Mouse (Mus musculus) midbrain, embryonic 13.5 days (tissue): ENCODE data around the gene Polr2g. TPM values are rescaled to one million over a fixed set of nuclear protein-coding genes. Genes with fewer than 3 reads are reported as not detected.

Experiments
- ATAC-seq: fragments of 200-750 bp; cut with Nextera tagmentation; 2 replicates; pipeline ENCODE4 v1.8.0; 2017; ENCODE audit warnings: mild to moderate bottlenecking, moderate TSS enrichment, moderate library complexity
- H3K27ac ChIP-seq: fragments of 300-500 bp; sonication (generic); 2 replicates; pipeline ENCODE4 v1.5.1; 2015; ENCODE audit warnings: inconsistent platforms, mild to moderate bottlenecking, moderate library complexity
- H3K27me3 ChIP-seq: fragments of 300-500 bp; sonication (generic); 2 replicates; pipeline ENCODE4 v1.6.1; 2015; ENCODE audit warnings: mild to moderate bottlenecking, inconsistent platforms
- H3K36me3 ChIP-seq: fragments of 300-500 bp; sonication (generic); 2 replicates; pipeline ENCODE4 v1.6.1; 2015; ENCODE audit warnings: mild to moderate bottlenecking, inconsistent platforms
- H3K4me1 ChIP-seq: fragments of 300-500 bp; sonication (generic); replicated peaks from 2 replicates; pipeline ENCODE4 v1.6.1; 2015; ENCODE audit warnings: inconsistent platforms
- H3K4me2 ChIP-seq: fragments of 300-500 bp; sonication (generic); replicated peaks from 2 replicates; pipeline ENCODE4 v1.6.1; 2015; ENCODE audit warnings: moderate library complexity, mild to moderate bottlenecking, inconsistent platforms
- H3K4me3 ChIP-seq: fragments of 300-500 bp; sonication (generic); replicated peaks from 2 replicates; pipeline ENCODE4 v1.5.1; 2015; ENCODE audit warnings: mild to moderate bottlenecking, inconsistent platforms
- H3K9ac ChIP-seq: fragments of 300-500 bp; sonication (generic); replicated peaks from 2 replicates; pipeline ENCODE4 v1.6.1; 2015; ENCODE audit warnings: mild to moderate bottlenecking, inconsistent platforms
- H3K9me3 ChIP-seq: fragments of 300-500 bp; sonication (generic); 2 replicates; pipeline ENCODE4 v1.6.1; 2016; ENCODE audit warnings: mild to moderate bottlenecking, inconsistent platforms
- WGBS: fragments of 180-500 bp; shearing (Covaris S2); methylation state at CpG from one replicate; pipeline ENCODE4 v1.1.7; 2015; 5-methylcytosine and 5-hydroxymethylcytosine counted together
- polyA plus RNA-seq: library from polyadenylated mRNA; unstranded; fragments of >200 nt; fragmentation: Nextera tagmentation; extraction: Ambion mirVana; gene quantifications from 2 replicates; pipeline ENCODE4 v1.2.1, GENCODE M21; 2015

Polr2g gene
- polyA plus RNA-seq, 1 experiment from 2014 or later = 164 TPM

GRCm38 (mm10) chr19:8774086-8774835 lies 24.1 kb downstream of the Polr2g start, which contains the start of gene Tmem179b:
Gene Tmem179b, minus strand, starts transcription at chr19:8774467.
- H3K27ac ChIP-seq = peak within 1 kb of the TSS; percentile 99
- H3K27me3 ChIP-seq = no peaks in the 10 kb centered on the region
- peaks cover 42% of the 10 kb centered on the region for H3K4me1 ChIP-seq
- peak; percentile 94 for ATAC-seq
- peaks cover 37% of the 10 kb centered on the region for H3K36me3 ChIP-seq
- H3K9me3 ChIP-seq = no peaks in the 10 kb centered on the region
- H3K4me3 ChIP-seq = peak within 1 kb of the TSS; percentile 70
- peak within 1 kb of the TSS; percentile 95 for H3K9ac ChIP-seq
- under 1% methylated on average over 68 of the region's 68 CpGs for WGBS
- peak within 1 kb of the TSS; percentile 100 for H3K4me2 ChIP-seq

GRCm38 (mm10) chr19:8773409-8773808 lies 25.0 kb downstream of the Polr2g start:
- Histone ChIP-seq H3K27me3 (no peaks in the 10 kb centered on the region), H3K4me1 (peaks cover 42% of the 10 kb centered on the region), H3K4me3 (peak overlapping the region; percentile 70), H3K36me3 (peaks cover 40% of the 10 kb centered on the region), H3K9ac (peak overlapping the region; percentile 95; the same call in 1 of the 2 replicates), H3K4me2 (peak overlapping the region; percentile 100), H3K9me3 (no peaks in the 10 kb centered on the region), H3K27ac (peak overlapping the region; percentile 99; the same call in 1 of the 2 replicates)
- no peak for ATAC-seq
- WGBS = 55% methylated on average over 6 of the region's 6 CpGs

- Histone ChIP-seq H3K4me2 (peak overlapping the region; percentile 100), H3K9me3 (no peaks in the 10 kb centered on the region), H3K36me3 (peaks cover 40% of the 10 kb centered on the region), H3K9ac (no peak overlapping the region), H3K27me3 (no peaks in the 10 kb centered on the region), H3K4me3 (peak overlapping the region; percentile 70), H3K27ac (0 out of 2 replicates have a peak overlapping the region, but pooled peaks have one; percentile 5), H3K4me1 (peaks cover 42% of the 10 kb centered on the region)
- 89% methylated on average over 5 of the region's 5 CpGs for WGBS
- no peak for ATAC-seq
Observed at GRCm38 (mm10) chr19:8772996-8773395, 25.4 kb downstream of the Polr2g start.

- ATAC-seq = peak; percentile 73
- Histone ChIP-seq H3K9me3 (no peaks in the 10 kb centered on the region), H3K4me2 (peak within 1 kb of the TSS; percentile 100), H3K4me3 (peak within 1 kb of the TSS; percentile 82), H3K36me3 (peaks cover 61% of the 10 kb centered on the region), H3K9ac (peak within 1 kb of the TSS; percentile 96), H3K4me1 (peaks cover 41% of the 10 kb centered on the region), H3K27ac (peak within 1 kb of the TSS; percentile 91), H3K27me3 (no peaks in the 10 kb centered on the region)
- 21% methylated on average over 29 of the region's 29 CpGs for WGBS
Observed at GRCm38 (mm10) chr19:8770567-8771270, 27.7 kb downstream of the Polr2g start, which contains the start of gene Tmem223. Gene Tmem223, plus strand, starts transcription at chr19:8770996.

GRCm38 (mm10) chr19:8765562-8765961 lies 32.8 kb downstream of the Polr2g start:
- H3K4me2 ChIP-seq = no peak overlapping the region
- H3K4me1 ChIP-seq = peaks cover 5% of the 10 kb centered on the region
- H3K27ac ChIP-seq = no peak overlapping the region
- H3K9ac ChIP-seq = no peak overlapping the region
- ATAC-seq = no peak
- H3K36me3 ChIP-seq = peaks cover 86% of the 10 kb centered on the region
- WGBS = 99% methylated on average over 9 of the region's 9 CpGs
- H3K9me3 ChIP-seq = no peaks in the 10 kb centered on the region
- H3K4me3 ChIP-seq = no peak overlapping the region
- no peaks in the 10 kb centered on the region for H3K27me3 ChIP-seq

DNA sequence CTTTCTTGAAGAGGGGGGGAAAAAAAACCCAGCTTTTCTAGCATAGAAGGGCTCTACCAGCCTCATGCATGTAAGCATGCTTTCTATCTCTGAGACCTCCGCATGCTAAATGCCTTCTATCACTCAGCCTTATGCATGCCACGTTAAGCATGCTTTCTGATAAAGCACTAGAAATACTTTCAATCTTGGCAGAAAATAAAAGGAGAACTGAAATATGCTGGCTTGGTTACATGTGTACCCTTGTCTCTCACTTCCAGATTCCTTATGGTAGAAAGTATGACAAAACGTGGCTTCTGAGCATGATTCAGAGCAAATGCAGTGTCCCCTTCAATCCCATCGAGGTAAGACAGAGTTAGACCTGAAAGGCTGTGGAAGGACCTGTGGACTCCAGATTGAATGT lies 35.1 kb downstream of the Polr2g start:
- no peak overlapping the region for H3K4me2 ChIP-seq
- no peaks in the 10 kb centered on the region for H3K9me3 ChIP-seq
- H3K4me1 ChIP-seq = peaks cover 8% of the 10 kb centered on the region
- no peak overlapping the region for H3K9ac ChIP-seq
- no peak overlapping the region for H3K4me3 ChIP-seq
- peaks cover 63% of the 10 kb centered on the region for H3K36me3 ChIP-seq
- H3K27me3 ChIP-seq = no peaks in the 10 kb centered on the region
- 98% methylated on average over 4 of the region's 4 CpGs for WGBS
- no peak for ATAC-seq
- H3K27ac ChIP-seq = no peak overlapping the region

GRCm38 (mm10) chr19:8760757-8761156 lies 37.6 kb downstream of the Polr2g start:
- no peak for ATAC-seq
- WGBS = 95% methylated on average over 2 of the region's 2 CpGs

DNA sequence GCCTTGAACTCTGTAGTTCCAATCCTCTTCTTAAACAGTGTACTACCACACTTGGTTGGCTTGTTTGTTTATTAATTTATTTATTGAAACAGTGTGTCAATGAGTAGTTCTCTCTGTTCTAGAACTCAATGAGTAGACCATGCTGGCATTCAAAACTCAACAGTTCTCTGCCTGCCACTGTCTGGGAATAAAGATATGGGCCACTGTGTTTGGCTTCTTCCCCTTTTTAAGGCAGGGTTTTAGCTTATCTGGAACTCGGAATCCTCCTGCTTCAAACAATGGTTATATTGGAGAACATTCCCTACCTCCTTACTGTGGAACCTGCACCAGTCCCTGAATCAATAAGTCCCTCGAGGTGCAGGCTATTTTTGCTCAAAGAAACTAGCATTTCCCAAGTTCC lies 39.5 kb downstream of the Polr2g start:
- Histone ChIP-seq H3K4me3 (0 out of 2 replicates have a peak overlapping the region, but pooled peaks have one; percentile 80), H3K27ac (no peak overlapping the region), H3K9me3 (no peaks in the 10 kb centered on the region), H3K36me3 (peaks cover 33% of the 10 kb centered on the region), H3K27me3 (no peaks in the 10 kb centered on the region), H3K9ac (no peak overlapping the region), H3K4me1 (peaks cover 24% of the 10 kb centered on the region), H3K4me2 (peak overlapping the region; percentile 75; the same call in 1 of the 2 replicates)
- 94% methylated on average over 2 of the region's 2 CpGs for WGBS
- ATAC-seq = no peak

More at GRCm38 (mm10) chr19:8760757-8761156, 37.6 kb downstream of the Polr2g start:
- no peak overlapping the region for H3K4me2 ChIP-seq
- H3K36me3 ChIP-seq = peaks cover 38% of the 10 kb centered on the region
- no peak overlapping the region for H3K9ac ChIP-seq
- H3K4me1 ChIP-seq = peaks cover 21% of the 10 kb centered on the region
- H3K4me3 ChIP-seq = no peak overlapping the region
- H3K27me3 ChIP-seq = no peaks in the 10 kb centered on the region
- H3K27ac ChIP-seq = no peak overlapping the region
- no peaks in the 10 kb centered on the region for H3K9me3 ChIP-seq

DNA sequence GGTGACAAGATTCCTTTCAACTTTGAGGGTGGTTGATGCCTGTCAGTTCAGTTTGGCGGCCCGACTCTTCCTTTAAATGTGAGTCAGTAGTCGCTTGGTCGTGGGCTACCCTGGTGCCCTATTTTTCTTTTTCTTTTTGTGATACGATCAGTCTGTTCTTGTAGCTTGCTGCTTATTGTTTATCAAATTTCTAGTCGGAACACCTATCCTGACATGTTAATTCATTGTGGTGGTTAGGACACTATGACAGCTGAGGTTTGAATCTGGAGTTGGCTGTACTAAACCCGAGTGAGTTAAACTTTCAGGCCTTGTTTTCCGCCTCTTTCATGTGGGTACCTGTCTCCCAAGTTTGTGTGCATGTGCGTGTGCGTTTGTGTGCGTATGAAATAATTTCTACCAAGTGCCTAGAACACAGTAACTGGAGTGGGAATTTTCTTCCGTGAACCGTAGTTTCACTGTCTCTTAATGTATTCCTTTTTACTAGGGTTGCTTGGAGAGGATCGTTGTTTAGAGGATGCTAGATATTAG lies 40.8 kb downstream of the Polr2g start:
- peaks cover 24% of the 10 kb centered on the region for H3K4me1 ChIP-seq
- 7% methylated on average over 14 of the region's 14 CpGs for WGBS
- peak overlapping the region; percentile 75 for H3K4me2 ChIP-seq
- H3K27me3 ChIP-seq = no peaks in the 10 kb centered on the region
- no peak for ATAC-seq
- H3K9ac ChIP-seq = peak overlapping the region; percentile 90
- H3K36me3 ChIP-seq = peaks cover 31% of the 10 kb centered on the region
- peak overlapping the region; percentile 87 for H3K27ac ChIP-seq
- H3K4me3 ChIP-seq = peak overlapping the region; percentile 80
- no peaks in the 10 kb centered on the region for H3K9me3 ChIP-seq

DNA sequence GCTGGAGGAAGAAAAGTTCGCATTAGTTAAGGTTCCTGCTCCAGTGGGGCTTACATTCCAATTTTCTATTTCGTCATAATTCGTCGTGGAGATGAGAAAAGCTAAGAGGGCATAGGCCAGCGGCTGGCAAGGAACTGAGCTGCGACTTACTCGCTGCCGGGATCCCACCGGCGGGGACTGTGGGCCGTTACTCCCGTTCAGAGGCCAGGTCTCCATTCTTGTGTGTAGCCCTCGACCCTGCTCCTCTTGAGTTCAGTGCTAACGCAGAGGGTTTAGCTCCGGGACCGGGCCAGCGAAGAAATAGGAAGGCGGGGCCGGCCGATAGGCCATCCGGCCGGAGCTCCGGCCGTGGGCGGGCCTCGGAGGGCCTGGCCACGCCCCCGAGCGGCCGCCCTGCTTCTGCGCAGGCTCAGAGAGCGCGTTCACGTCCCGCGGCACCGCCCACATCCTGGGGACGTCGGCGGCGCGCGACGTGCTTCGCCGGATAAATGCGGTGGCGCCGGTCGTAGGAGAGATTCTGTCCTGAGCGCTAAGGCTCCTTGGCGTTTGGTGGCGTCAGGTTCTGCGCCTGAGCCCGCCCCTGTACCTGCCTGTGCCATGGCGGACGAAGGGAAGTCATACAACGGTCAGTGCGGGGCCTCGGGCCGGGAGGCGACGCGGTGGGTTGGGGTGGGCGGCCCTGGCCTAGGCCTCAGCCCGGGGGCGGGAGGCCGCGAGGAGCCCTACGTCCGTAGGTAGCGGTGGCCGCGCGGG lies 41.6 kb downstream of the Polr2g start, which contains the start of gene Nxf1:
Gene Nxf1, plus strand, starts transcription at position 439 of the 753 bp plus-strand sequence.
- peak; percentile 94 for ATAC-seq
- peaks cover 33% of the 10 kb centered on the region for H3K36me3 ChIP-seq
- H3K4me1 ChIP-seq = peaks cover 24% of the 10 kb centered on the region
- peak within 1 kb of the TSS; percentile 80 for H3K4me3 ChIP-seq
- H3K27ac ChIP-seq = peak within 1 kb of the TSS; percentile 87
- no peaks in the 10 kb centered on the region for H3K27me3 ChIP-seq
- peak within 1 kb of the TSS; percentile 75 for H3K4me2 ChIP-seq
- H3K9ac ChIP-seq = peak within 1 kb of the TSS; percentile 90
- no peaks in the 10 kb centered on the region for H3K9me3 ChIP-seq
- under 1% methylated on average over 75 of the region's 75 CpGs for WGBS

DNA sequence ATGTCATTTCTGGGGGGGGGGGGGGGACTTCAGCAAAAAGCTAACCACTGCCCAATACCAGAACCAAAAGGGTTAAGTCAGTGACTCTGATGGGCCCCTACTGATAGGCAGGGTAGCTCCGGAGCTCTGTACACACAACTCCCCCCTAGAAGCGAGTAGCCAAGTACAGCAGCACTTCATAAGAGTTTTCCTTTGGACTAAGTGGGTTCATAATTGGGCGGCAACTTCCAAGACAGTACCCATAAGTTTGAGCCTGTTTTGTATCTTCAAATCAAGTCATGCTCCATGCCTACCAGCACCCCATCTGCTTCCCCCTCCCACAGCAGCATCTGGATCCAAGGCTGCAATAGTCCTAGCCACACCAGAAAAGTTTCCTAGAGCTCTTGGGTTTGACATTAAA lies 42.7 kb downstream of the Polr2g start:
- H3K4me2 ChIP-seq = no peak overlapping the region
- no peak for ATAC-seq
- peaks cover 43% of the 10 kb centered on the region for H3K36me3 ChIP-seq
- H3K4me1 ChIP-seq = peaks cover 24% of the 10 kb centered on the region
- no peaks in the 10 kb centered on the region for H3K27me3 ChIP-seq
- 83% methylated on average over 3 of the region's 3 CpGs for WGBS
- no peak overlapping the region for H3K9ac ChIP-seq
- 0 out of 2 replicates have a peak overlapping the region, but pooled peaks have one; percentile 80 for H3K4me3 ChIP-seq
- no peak overlapping the region for H3K27ac ChIP-seq
- H3K9me3 ChIP-seq = no peaks in the 10 kb centered on the region
